24 mouse cellular contexts compared by ENCODE assay signal in the genomic region with DNA sequence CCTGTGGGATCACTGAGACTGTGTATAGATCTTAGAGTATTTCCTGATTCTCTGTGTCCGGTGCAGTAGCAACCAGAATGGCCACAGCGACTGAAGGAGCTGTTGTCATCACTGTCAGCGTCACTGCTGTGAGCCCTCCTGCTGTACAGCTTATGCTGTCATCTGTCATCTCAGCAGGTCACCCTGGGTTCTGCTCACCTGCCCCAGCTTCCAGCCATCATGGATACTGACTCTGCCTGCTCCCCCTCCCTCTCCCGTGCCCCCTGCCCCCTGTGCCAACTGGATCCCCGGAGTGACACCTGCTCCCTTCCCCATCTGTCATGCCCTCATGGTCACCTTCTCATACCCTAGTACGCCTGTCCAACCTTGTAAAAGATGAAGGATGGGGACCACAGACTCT.
DNase-seq lines count a peak whose midpoint lies in the region; ATAC-seq lines count a peak whose summit lies in the region.
"Had no signal": no experiment of that assay in that cellular context is flagged by ENCODE, and none has a peak within 500 bp of the region (broad histone marks: within the 10 kb centered on the region; RNA-seq: fewer than 3 reads in every experiment).

No protein-coding gene starts in this region.

- H3K36me3 ChIP-seq in hindbrain, embryonic 16.5 days (ENCODE audit: control insufficient read depth, insufficient read depth, low read length), result no peaks in the 10 kb centered on the region
- H3K36me3 ChIP-seq in hindbrain, embryonic 10.5 days, result no peaks in the 10 kb centered on the region
- H3K36me3 ChIP-seq in liver, embryonic 11.5 days (ENCODE audit: control insufficient read depth, insufficient read depth, low read length), result no peaks in the 10 kb centered on the region
- H3K36me3 ChIP-seq: embryonic facial prominence, embryonic 15.5 days; forebrain, embryonic 15.5 days; intestine, embryonic 15.5 days had no signal

- no peaks in the 10 kb centered on the region for H3K9me3 ChIP-seq in hindbrain, embryonic 16.5 days (ENCODE audit: control insufficient read depth, low read length)
- no peaks in the 10 kb centered on the region for H3K9me3 ChIP-seq in hindbrain, embryonic 10.5 days
- H3K9me3 ChIP-seq in liver, embryonic 11.5 days (ENCODE audit: control insufficient read depth, low read length), result no peaks in the 10 kb centered on the region
- H3K9me3 ChIP-seq: embryonic facial prominence, embryonic 15.5 days; forebrain, embryonic 15.5 days; intestine, embryonic 15.5 days had no signal

- H3K27ac ChIP-seq in hindbrain, embryonic 16.5 days (ENCODE audit: low read depth, low read length), result no peak overlapping the region
- no peak overlapping the region for H3K27ac ChIP-seq in hindbrain, embryonic 10.5 days
- no peak overlapping the region for H3K27ac ChIP-seq in liver, embryonic 11.5 days (ENCODE audit: low read depth, low read length)
- H3K27ac ChIP-seq: embryonic facial prominence, embryonic 15.5 days; forebrain, embryonic 15.5 days; intestine, embryonic 15.5 days; macrophage had no signal

- DNase-seq in hindbrain, embryonic 10.5 days (ENCODE audit: low spot score), result no peak
- DNase-seq in brain, adult 2 months (ENCODE audit: low read depth, low spot score), result peak; percentile 98
- peak; percentile 92 for DNase-seq in cerebellum, adult 11 months
- DNase-seq in cerebellum, adult 9-11 months, result peak; percentile 97
- no peak for DNase-seq in liver, embryonic 11.5 days (ENCODE audit: low spot score)
- no peak for DNase-seq in adrenal gland, postnatal 4 days (ENCODE audit: low spot score in 2 of 2)
- no peak for DNase-seq in gastrocnemius, postnatal 4 days (ENCODE audit: low spot score in 2 of 2)
- DNase-seq: adrenal gland, postnatal 10 days; B cell, adult 2 months; gastrocnemius, postnatal 10 days; heart, postnatal 4 days; kidney, adult 8-10 months; kidney, postnatal 10 days; liver, postnatal 0 days; right cerebral cortex, postnatal 25 days; spleen, adult 18-20 months had no signal

- no peak overlapping the region for H3K9ac ChIP-seq in hindbrain, embryonic 16.5 days (ENCODE audit: low read depth, low read length)
- H3K9ac ChIP-seq in liver, embryonic 11.5 days (ENCODE audit: low read depth, low read length), result no peak overlapping the region
- H3K9ac ChIP-seq: embryonic facial prominence, embryonic 15.5 days; forebrain, embryonic 15.5 days; intestine, embryonic 15.5 days; liver, postnatal 0 days had no signal

- no peak overlapping the region for H3K4me2 ChIP-seq in hindbrain, embryonic 16.5 days (ENCODE audit: low read length)
- H3K4me2 ChIP-seq in liver, embryonic 11.5 days, result no peak overlapping the region
- H3K4me2 ChIP-seq: embryonic facial prominence, embryonic 15.5 days; forebrain, embryonic 15.5 days; intestine, embryonic 15.5 days; midbrain, embryonic 11.5 days had no signal

- peak; percentile 67 for ATAC-seq in hindbrain, embryonic 16.5 days
- no peak for ATAC-seq in liver, embryonic 11.5 days (replicated peaks; ENCODE audit: low FRiP score)
- ATAC-seq: forebrain, embryonic 15.5 days; intestine, embryonic 15.5 days; liver, postnatal 0 days; lung, postnatal 0 days had no signal

- no peak overlapping the region for H3K4me3 ChIP-seq in hindbrain, embryonic 16.5 days (ENCODE audit: low read length)
- H3K4me3 ChIP-seq in hindbrain, embryonic 10.5 days, result no peak overlapping the region
- no peak overlapping the region for H3K4me3 ChIP-seq in liver, embryonic 11.5 days (ENCODE audit: low read depth, low read length)
- H3K4me3 ChIP-seq: embryonic facial prominence, embryonic 15.5 days; forebrain, embryonic 15.5 days; intestine, embryonic 15.5 days had no signal

- WGBS in hindbrain, embryonic 16.5 days, result 55% methylated on average over 6 of the region's 6 CpGs
- WGBS in hindbrain, embryonic 10.5 days, result 76% methylated on average over 6 of the region's 6 CpGs
- 78% methylated on average over 6 of the region's 6 CpGs for WGBS in liver, embryonic 11.5 days

- H3K4me1 ChIP-seq in hindbrain, embryonic 16.5 days (ENCODE audit: control insufficient read depth, insufficient read depth, low read depth, low read length), result no peaks in the 10 kb centered on the region
- no peaks in the 10 kb centered on the region for H3K4me1 ChIP-seq in hindbrain, embryonic 10.5 days (replicated peaks)
- H3K4me1 ChIP-seq in liver, embryonic 11.5 days (replicated peaks; ENCODE audit: control insufficient read depth, insufficient read depth, low read length), result peaks cover 4% of the 10 kb centered on the region
- H3K4me1 ChIP-seq: embryonic facial prominence, embryonic 15.5 days; forebrain, embryonic 15.5 days; intestine, embryonic 15.5 days had no signal

- H3K27me3 ChIP-seq in hindbrain, embryonic 16.5 days (replicated peaks; ENCODE audit: control insufficient read depth, insufficient read depth, low read length), result no peaks in the 10 kb centered on the region
- H3K27me3 ChIP-seq in hindbrain, embryonic 10.5 days (ENCODE audit: insufficient read depth, poor library complexity, severe bottlenecking), result no peaks in the 10 kb centered on the region
- no peaks in the 10 kb centered on the region for H3K27me3 ChIP-seq in liver, embryonic 11.5 days (replicated peaks; ENCODE audit: control insufficient read depth, insufficient read depth, low read length)
- H3K27me3 ChIP-seq: CH12.LX; embryonic facial prominence, embryonic 15.5 days; forebrain, embryonic 15.5 days; intestine, embryonic 15.5 days had no signal

Comparison
In these comparisons a context has a peak if more than half of its experiments do, and no peak if none do; other contexts are left out.
1. DNase-seq: peak in brain, adult 2 months (single experiment), cerebellum, adult 11 months (single experiment) and cerebellum, adult 9-11 months (single experiment); none in hindbrain, embryonic 10.5 days (single experiment), liver, embryonic 11.5 days (single experiment), adrenal gland, postnatal 4 days (0 of 2) and gastrocnemius, postnatal 4 days (0 of 2).